Mouse (Mus musculus) embryonic fibroblast, embryonic 13.5 days (primary cell): ENCODE data around the gene Mroh2a. TPM values are rescaled to one million over a fixed set of nuclear protein-coding genes. Genes with fewer than 3 reads are reported as not detected.

ENCODE experiments used
- H3K27ac ChIP-seq: 2 replicates; pipeline ENCODE4 v1.5.1; 2012; ENCODE audit warnings: low read length, control low read depth, inconsistent platforms; ENCODE audit not compliant: insufficient read depth
- H3K4me1 ChIP-seq: 2 replicates; pipeline ENCODE4 v1.6.1; 2011; ENCODE audit warnings: low read length; ENCODE audit not compliant: control insufficient read depth, insufficient read depth
- H3K4me3 ChIP-seq: 2 replicates; pipeline ENCODE4 v1.5.1; 2011; ENCODE audit warnings: mild to moderate bottlenecking, control low read depth, low read length; ENCODE audit not compliant: insufficient read depth
- CTCF ChIP-seq: IDR thresholded peaks from 2 replicates; pipeline ENCODE4 v1.5.1; 2011; ENCODE audit warnings: mild to moderate bottlenecking, control low read depth, low read length, moderate library complexity, borderline replicate concordance; ENCODE audit not compliant: insufficient read depth
- POLR2A ChIP-seq: IDR thresholded peaks from 2 replicates; pipeline ENCODE4 v1.6.1; 2011; ENCODE audit warnings: low read depth, mild to moderate bottlenecking, control low read depth, low read length, moderate library complexity
- polyA plus RNA-seq: library from polyadenylated mRNA; stranded (reverse); fragments of >200 nt; gene quantifications from 2 replicates; pipeline ENCODE4 v1.2.4, GENCODE M21; 2011; ENCODE audit warnings: low read depth; ENCODE audit not compliant: missing spikeins, insufficient read length

The Mroh2a gene
- polyA plus RNA-seq, 1 experiment: not detected

DNA sequence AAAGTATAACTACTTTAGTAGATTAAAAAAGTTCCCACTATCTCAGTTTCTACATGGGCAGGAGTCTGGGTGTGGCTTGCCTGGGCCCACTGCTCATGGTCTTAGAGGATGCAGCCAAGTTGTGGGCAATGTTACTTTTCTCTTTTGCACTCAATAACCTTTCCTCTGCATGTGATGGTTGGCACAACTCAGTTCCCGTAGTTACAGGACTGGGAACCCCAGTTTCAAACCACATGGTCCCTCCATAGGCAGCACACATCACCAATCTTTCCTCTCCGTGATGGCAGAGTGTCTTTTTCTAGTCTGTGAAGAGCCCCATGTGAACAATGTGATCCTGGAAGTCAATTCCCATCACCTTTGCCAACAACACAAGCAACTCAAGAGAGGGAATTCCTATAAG, 696 bp downstream of the Mroh2a start:
- H3K4me1 ChIP-seq: no peaks in the 10 kb centered on the region
- no peak for TF ChIP-seq CTCF
- no peak for TF ChIP-seq POLR2A
- H3K4me3 ChIP-seq: no peak overlapping the region
- H3K27ac ChIP-seq: no peak overlapping the region

GRCm38 (mm10) chr1:88228121-88228520, 1.3 kb downstream of the Mroh2a start:
- Histone ChIP-seq H3K27ac (no peak overlapping the region), H3K4me3 (no peak overlapping the region), H3K4me1 (no peaks in the 10 kb centered on the region)
- no peak for TF ChIP-seq CTCF
- no peak for TF ChIP-seq POLR2A

GRCm38 (mm10) chr1:88229566-88229965, 2.8 kb downstream of the Mroh2a start:
- no peak overlapping the region for H3K27ac ChIP-seq
- no peak for TF ChIP-seq POLR2A
- no peak for TF ChIP-seq CTCF

DNA sequence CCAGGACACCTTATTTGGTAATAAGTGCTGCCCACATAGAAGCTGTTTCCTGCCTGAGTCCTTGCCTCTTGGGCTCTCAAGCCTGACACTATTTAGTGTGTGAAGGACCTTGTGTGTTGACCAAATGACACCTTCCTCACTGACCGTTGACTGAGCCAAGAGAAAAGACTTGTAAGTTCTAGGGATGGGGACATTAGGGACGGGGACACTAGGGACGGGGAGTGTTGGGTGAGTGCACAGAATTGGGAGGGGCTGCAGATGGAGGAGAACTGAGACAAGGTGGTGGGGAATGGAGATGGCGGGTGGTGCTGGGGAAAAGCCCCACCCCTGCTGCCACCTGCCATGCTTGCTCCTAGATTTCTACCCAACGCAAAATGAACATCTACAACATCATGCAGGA, 3.2 kb downstream of the Mroh2a start:
- TF ChIP-seq POLR2A (no peak), CTCF (no peak)
- Histone ChIP-seq H3K4me3 (no peak overlapping the region), H3K27ac (no peak overlapping the region), H3K4me1 (no peaks in the 10 kb centered on the region)

More at GRCm38 (mm10) chr1:88229566-88229965, 2.8 kb downstream of the Mroh2a start:
- H3K4me3 ChIP-seq: no peak overlapping the region
- H3K4me1 ChIP-seq: no peaks in the 10 kb centered on the region

DNA sequence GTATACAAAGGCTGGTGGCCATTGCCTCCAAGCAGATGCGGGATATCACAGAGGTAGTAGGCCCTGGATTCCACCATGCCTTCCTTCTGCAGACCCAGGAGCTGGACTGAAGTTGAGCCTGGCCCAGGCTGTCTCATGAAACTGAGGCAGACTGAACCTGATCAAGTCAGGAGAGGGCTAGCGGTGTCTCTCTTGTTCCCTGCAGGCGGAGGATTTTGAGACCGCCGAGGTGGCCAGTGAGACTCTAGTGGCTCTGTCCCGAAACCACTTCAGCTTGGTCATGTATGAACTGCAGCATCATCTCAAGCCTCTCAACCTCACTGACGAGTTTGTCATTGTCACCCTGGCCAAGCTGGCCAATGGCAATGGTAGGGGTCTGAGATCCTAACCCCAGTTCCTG, 3.6 kb downstream of the Mroh2a start:
- Histone ChIP-seq H3K27ac (no peak overlapping the region), H3K4me3 (no peak overlapping the region), H3K4me1 (no peaks in the 10 kb centered on the region)
- TF ChIP-seq CTCF (no peak), POLR2A (no peak)

- H3K4me1 ChIP-seq: no peaks in the 10 kb centered on the region
- no peak overlapping the region for H3K27ac ChIP-seq
- no peak overlapping the region for H3K4me3 ChIP-seq
- TF ChIP-seq POLR2A: no peak
Measured at GRCm38 (mm10) chr1:88230981-88231802, 4.4 kb downstream of the Mroh2a start.

DNA sequence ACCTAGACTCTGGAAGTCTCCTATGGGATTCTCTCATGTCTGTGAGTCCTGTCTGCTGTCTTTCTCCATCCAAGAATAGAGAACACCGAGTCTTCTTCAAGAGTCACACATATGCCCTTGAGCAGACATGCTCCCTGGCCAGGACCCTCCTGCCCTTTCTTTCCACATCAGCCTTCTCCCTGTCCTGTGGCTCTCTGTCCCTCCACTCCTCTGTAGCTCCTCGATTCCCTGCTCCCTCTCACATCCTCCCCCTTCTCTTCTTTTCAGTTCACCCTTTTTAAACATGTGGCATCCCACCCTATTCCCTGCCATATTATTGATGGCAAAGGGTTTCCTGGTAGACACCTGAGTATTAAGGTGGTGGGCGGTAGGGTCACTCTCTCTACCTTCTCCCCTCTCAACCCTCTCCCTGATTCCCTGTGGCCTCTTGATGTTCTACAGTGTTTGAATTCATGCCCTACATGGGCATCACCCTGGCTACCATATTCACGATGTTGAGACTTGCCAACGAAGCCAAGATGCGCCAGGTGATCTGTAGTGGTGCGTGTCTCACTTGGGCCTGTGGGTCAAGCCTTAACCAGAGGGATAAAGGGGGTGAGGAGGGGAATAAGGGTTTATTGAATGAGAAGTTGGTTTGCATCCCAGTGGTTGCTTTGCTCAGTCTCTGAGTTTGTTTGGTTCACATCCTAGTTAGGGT, 5.2 kb downstream of the Mroh2a start:
- H3K4me3 ChIP-seq: no peak overlapping the region
- TF ChIP-seq CTCF: no peak
- no peak for TF ChIP-seq POLR2A
- no peaks in the 10 kb centered on the region for H3K4me1 ChIP-seq
- H3K27ac ChIP-seq: no peak overlapping the region

- no peak overlapping the region for H3K4me3 ChIP-seq
- TF ChIP-seq POLR2A (no peak), CTCF (no peak)
- H3K4me1 ChIP-seq: no peaks in the 10 kb centered on the region
- no peak overlapping the region for H3K27ac ChIP-seq
Measured at GRCm38 (mm10) chr1:88232664-88233380, 6.0 kb downstream of the Mroh2a start.

DNA sequence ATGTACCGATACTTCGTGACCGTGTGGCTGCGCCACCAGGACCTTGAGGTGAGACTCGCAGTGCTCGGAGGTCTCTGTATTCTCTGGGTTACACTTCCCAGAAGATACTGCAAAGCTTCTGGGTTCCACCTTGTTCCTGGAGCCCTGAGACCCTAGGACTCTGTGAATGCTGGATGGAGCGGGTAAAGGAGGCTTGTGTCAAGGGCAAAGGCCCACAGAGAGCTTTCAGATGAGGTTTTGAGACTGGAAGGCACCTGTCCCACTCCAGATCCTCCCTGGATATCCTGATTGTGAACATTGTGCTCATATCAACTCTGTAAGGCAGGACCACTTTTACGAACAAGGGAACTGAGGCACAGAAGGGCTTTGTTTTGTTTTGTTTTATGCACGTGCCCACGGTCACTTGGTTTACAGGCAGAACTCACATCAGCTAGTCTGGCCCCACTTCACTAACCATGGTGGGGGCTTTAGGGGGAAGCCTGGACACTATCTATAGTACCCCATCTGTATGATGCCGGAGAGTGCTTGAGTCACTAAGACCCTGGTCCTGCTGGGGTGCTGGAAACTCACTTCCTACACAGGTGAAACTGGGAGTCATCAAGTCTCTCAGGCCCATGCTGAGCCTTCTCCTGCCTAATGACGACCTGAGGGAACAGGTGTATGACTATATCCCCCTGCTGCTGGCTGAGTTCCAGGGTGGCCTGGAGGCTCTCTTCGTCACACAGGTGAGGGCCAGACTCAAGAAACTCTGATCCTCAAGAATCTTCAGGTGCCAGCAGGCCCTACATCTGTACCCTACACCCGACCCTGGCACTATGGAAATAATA, 6.8 kb downstream of the Mroh2a start:
- TF ChIP-seq CTCF (no peak), POLR2A (no peak)
- H3K27ac ChIP-seq: no peak overlapping the region
- no peaks in the 10 kb centered on the region for H3K4me1 ChIP-seq
- H3K4me3 ChIP-seq: no peak overlapping the region
